Mouse (Mus musculus) stomach, embryonic 16.5 days (tissue): ENCODE results near the gene Xrcc6. TPM values are rescaled to one million over a fixed set of nuclear protein-coding genes. Genes with fewer than 3 reads are reported as not detected.

Source experiments
- ATAC-seq: fragments of 200-750 bp; cut with Nextera tagmentation; 2 replicates; pipeline ENCODE4 v1.8.0; 2017; ENCODE audit warnings: moderate number of reproducible peaks, moderate TSS enrichment; ENCODE audit not compliant: insufficient read depth, low FRiP score
- H3K27ac ChIP-seq: fragments of 300-500 bp; sonication (generic); 2 replicates; pipeline ENCODE4 v1.5.1; 2014; ENCODE audit warnings: low read length
- H3K27me3 ChIP-seq: fragments of 300-500 bp; sonication (generic); 2 replicates; pipeline ENCODE4 v1.6.1; 2014; ENCODE audit warnings: low read length, control low read depth, mixed read lengths; ENCODE audit not compliant: control insufficient read depth, insufficient read depth
- H3K36me3 ChIP-seq: fragments of 300-500 bp; sonication (generic); 2 replicates; pipeline ENCODE4 v1.6.1; 2014; ENCODE audit warnings: low read length; ENCODE audit not compliant: control insufficient read depth, insufficient read depth
- H3K4me1 ChIP-seq: fragments of 300-500 bp; sonication (generic); 2 replicates; pipeline ENCODE4 v1.6.1; 2014; ENCODE audit warnings: low read length, control low read depth, mixed read lengths; ENCODE audit not compliant: control insufficient read depth, insufficient read depth
- H3K4me2 ChIP-seq: fragments of 300-500 bp; sonication (generic); 2 replicates; pipeline ENCODE4 v1.6.1; 2014; ENCODE audit warnings: low read depth, low read length, mixed read lengths
- H3K4me3 ChIP-seq: fragments of 300-500 bp; sonication (generic); replicated peaks from 2 replicates; pipeline ENCODE4 v1.5.1; 2014; ENCODE audit warnings: mild to moderate bottlenecking, low read length
- H3K9ac ChIP-seq: fragments of 300-500 bp; sonication (generic); 2 replicates; pipeline ENCODE4 v1.6.1; 2014; ENCODE audit warnings: low read length
- H3K9me3 ChIP-seq: fragments of 300-500 bp; sonication (generic); replicated peaks from 2 replicates; pipeline ENCODE4 v1.6.1; 2016; ENCODE audit warnings: low read length, control low read depth; ENCODE audit not compliant: control insufficient read depth
- WGBS: fragments of 180-500 bp; shearing (Covaris S2); extraction: QIAGEN DNeasy Blood & Tissue Kit; methylation state at CpG from one replicate; pipeline ENCODE4 v1.1.7; 2014; 5-methylcytosine and 5-hydroxymethylcytosine counted together
- polyA plus RNA-seq: library from polyadenylated mRNA; unstranded; fragments of >200 nt; fragmentation: Nextera tagmentation; extraction: Ambion mirVana; gene quantifications from 2 replicates; pipeline ENCODE4 v1.2.1, GENCODE M21; 2015

The Xrcc6 gene
- polyA plus RNA-seq, 1 experiment from 2014 or later = 72.2 TPM

- ATAC-seq = no peak
- no peak overlapping the region for H3K27ac ChIP-seq
- no peak overlapping the region for H3K4me3 ChIP-seq
- H3K9ac ChIP-seq = no peak overlapping the region
- no peaks in the 10 kb centered on the region for H3K9me3 ChIP-seq
- WGBS = 76% methylated on average over 6 of the region's 6 CpGs
- H3K4me2 ChIP-seq = no peak overlapping the region
- H3K36me3 ChIP-seq = no peaks in the 10 kb centered on the region
- no peaks in the 10 kb centered on the region for H3K27me3 ChIP-seq
- H3K4me1 ChIP-seq = peaks cover 16% of the 10 kb centered on the region
Observed at GRCm38 (mm10) chr15:82011947-82012346, 24.3 kb downstream of the Xrcc6 start.

DNA sequence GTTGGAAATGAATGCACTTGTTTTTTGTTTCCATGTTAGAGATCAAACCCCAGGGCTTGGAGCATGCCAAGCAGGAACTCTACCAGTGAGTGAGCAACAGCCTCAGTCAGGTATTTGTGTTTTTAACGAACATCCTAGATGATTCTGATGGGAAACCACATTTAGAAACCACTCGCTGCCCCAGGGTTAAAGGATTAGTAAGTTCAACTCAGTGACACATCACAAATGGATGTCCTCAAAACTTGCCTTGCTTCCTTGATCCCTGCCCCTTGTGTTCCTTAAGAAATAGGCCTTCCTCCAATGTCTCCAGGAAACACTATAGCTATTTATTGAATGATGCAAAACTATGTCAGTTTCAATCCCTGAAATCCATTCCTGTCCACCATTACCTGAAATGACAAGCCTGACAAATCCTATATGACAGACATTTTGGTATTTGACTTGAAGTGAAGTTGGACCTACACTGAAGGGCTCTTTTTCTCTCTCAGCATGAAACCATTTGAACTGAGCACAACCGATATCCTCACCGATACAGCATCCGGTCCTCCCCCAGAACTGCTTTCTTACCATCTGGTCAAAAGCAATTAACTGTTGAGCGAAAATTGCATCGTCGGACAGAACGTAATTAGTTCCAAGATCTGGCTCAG, 27.2 kb downstream of the Xrcc6 start:
- peak overlapping the region; percentile 88 for H3K4me2 ChIP-seq
- 16% methylated on average over 9 of the region's 9 CpGs for WGBS
- H3K36me3 ChIP-seq = no peaks in the 10 kb centered on the region
- H3K27me3 ChIP-seq = no peaks in the 10 kb centered on the region
- no peak for ATAC-seq
- peak overlapping the region; percentile 92 for H3K9ac ChIP-seq
- peaks cover 17% of the 10 kb centered on the region for H3K4me1 ChIP-seq
- peak overlapping the region; percentile 86 for H3K27ac ChIP-seq
- H3K4me3 ChIP-seq = peak overlapping the region; percentile 98
- H3K9me3 ChIP-seq = no peaks in the 10 kb centered on the region

DNA sequence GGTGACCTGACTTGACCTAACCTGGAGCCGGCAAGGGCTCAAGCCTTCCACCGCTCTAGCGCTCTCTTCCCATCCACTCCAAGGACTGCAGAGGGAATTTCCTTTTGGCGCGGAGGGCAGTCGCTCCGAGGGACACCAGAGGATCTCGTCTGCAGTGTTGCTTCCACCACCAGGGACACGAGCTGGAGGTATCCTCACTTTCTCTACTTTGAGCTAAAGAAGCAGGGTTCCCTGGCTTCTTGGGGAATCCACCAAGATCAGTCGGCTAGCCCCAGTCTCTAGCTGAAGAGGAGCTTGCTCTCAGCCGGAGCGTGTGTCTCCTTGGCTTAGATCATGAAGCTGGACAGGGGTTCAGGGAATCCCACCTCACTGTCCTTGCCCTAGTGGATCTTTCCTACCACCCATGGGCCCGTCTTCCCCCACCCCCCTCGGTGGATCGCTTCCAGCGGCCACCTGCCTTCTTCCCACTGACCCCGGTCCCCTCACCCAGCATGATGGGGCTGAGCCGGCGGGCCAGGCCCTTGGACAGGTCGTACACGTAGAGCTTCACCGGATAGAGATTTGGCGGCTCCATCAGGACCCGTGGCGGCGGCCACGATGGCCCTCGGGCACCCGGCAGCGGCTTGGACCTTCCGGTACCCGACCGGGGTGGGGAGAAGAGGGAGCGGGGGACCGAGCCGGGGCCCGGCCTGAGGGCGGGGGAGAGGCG, 27.9 kb downstream of the Xrcc6 start:
- WGBS = under 1% methylated on average over 39 of the region's 39 CpGs
- Histone ChIP-seq H3K27ac (peak overlapping the region; percentile 86), H3K4me3 (peak overlapping the region; percentile 98), H3K4me2 (peak overlapping the region; percentile 88), H3K9me3 (no peaks in the 10 kb centered on the region), H3K36me3 (no peaks in the 10 kb centered on the region), H3K27me3 (no peaks in the 10 kb centered on the region), H3K4me1 (peaks cover 17% of the 10 kb centered on the region), H3K9ac (peak overlapping the region; percentile 92)
- no peak; the same call in 1 of the 2 replicates for ATAC-seq

- no peaks in the 10 kb centered on the region for H3K27me3 ChIP-seq
- peak overlapping the region; percentile 86 for H3K27ac ChIP-seq
- peak overlapping the region; percentile 98 for H3K4me3 ChIP-seq
- H3K4me2 ChIP-seq = peak overlapping the region; percentile 88
- no peaks in the 10 kb centered on the region for H3K9me3 ChIP-seq
- H3K4me1 ChIP-seq = peaks cover 17% of the 10 kb centered on the region
- ATAC-seq = peak; percentile 97
- H3K36me3 ChIP-seq = no peaks in the 10 kb centered on the region
- peak overlapping the region; percentile 92 for H3K9ac ChIP-seq
- WGBS = under 1% methylated on average over 53 of the region's 53 CpGs
Observed at GRCm38 (mm10) chr15:82016101-82016808, 28.6 kb downstream of the Xrcc6 start.

DNA sequence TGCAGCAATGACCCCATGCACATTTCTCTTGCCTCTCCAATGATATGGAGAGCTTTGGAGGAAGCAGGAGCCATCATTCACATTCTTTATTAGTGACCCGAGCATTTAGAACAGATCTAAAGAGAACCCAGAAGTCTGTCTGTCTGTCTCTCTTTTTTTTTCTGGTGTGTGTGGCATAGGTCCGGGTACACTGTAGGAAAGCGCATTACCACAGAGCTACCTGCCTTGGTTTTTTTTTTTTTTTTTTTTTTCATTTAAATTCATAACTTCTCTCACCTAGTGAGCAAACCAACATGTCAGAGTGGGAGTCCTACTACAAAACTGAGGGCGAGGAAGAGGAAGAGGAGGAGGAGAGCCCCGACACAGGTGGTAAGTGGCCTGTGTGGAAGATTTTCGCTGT, 29.2 kb downstream of the Xrcc6 start:
- ATAC-seq = no peak
- H3K4me2 ChIP-seq = peak overlapping the region; percentile 74
- H3K9me3 ChIP-seq = no peaks in the 10 kb centered on the region
- peak overlapping the region; percentile 76 for H3K9ac ChIP-seq
- H3K36me3 ChIP-seq = no peaks in the 10 kb centered on the region
- H3K27me3 ChIP-seq = no peaks in the 10 kb centered on the region
- H3K4me1 ChIP-seq = peaks cover 17% of the 10 kb centered on the region
- H3K27ac ChIP-seq = peak overlapping the region; percentile 14
- WGBS = 12% methylated on average over 6 of the region's 6 CpGs
- H3K4me3 ChIP-seq = peak overlapping the region; percentile 98

DNA sequence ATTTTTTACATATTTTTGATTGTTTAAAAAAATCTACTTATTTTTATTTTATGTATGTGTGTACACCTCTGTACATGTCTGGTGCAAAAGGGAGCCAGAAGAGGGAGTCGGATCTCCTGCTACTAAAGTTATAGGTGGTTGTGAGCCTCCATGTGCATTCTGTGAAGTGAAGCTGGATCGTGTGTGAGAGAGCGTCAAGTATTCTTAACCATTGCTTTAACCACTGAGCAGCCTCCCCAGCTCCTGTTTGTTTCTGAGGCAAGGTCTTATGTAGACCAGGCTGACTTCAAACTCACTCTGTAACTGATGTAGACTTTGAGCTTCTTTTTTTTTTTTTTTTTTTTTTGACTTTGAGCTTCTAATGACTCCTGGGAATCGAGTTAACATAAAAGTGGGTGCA, 29.8 kb downstream of the Xrcc6 start:
- Histone ChIP-seq H3K4me1 (peaks cover 17% of the 10 kb centered on the region), H3K4me3 (no peak overlapping the region), H3K27me3 (no peaks in the 10 kb centered on the region), H3K4me2 (no peak overlapping the region), H3K36me3 (no peaks in the 10 kb centered on the region), H3K9me3 (no peaks in the 10 kb centered on the region), H3K27ac (no peak overlapping the region), H3K9ac (no peak overlapping the region)
- ATAC-seq = no peak
- WGBS = 64% methylated on average over 4 of the region's 4 CpGs

- H3K27ac ChIP-seq = no peak overlapping the region
- peaks cover 9% of the 10 kb centered on the region; the same call in 1 of the 2 replicates for H3K36me3 ChIP-seq
- H3K27me3 ChIP-seq = no peaks in the 10 kb centered on the region
- no peak overlapping the region for H3K9ac ChIP-seq
- ATAC-seq = no peak
- H3K9me3 ChIP-seq = no peaks in the 10 kb centered on the region
- H3K4me3 ChIP-seq = no peak overlapping the region
- H3K4me2 ChIP-seq = no peak overlapping the region
- peaks cover 14% of the 10 kb centered on the region for H3K4me1 ChIP-seq
- 89% methylated on average over 3 of the region's 3 CpGs for WGBS
Observed at GRCm38 (mm10) chr15:82019288-82019687, 31.7 kb downstream of the Xrcc6 start.

GRCm38 (mm10) chr15:82022535-82023088, 35.0 kb downstream of the Xrcc6 start:
- no peaks in the 10 kb centered on the region for H3K4me1 ChIP-seq
- H3K9me3 ChIP-seq = no peaks in the 10 kb centered on the region
- no peak overlapping the region for H3K27ac ChIP-seq
- 77% methylated on average over 13 of the region's 13 CpGs for WGBS
- no peak overlapping the region for H3K9ac ChIP-seq
- H3K4me2 ChIP-seq = no peak overlapping the region
- no peak overlapping the region for H3K4me3 ChIP-seq
- H3K27me3 ChIP-seq = no peaks in the 10 kb centered on the region
- H3K36me3 ChIP-seq = peaks cover 29% of the 10 kb centered on the region
- no peak for ATAC-seq
